8 mouse cellular contexts compared by ENCODE assay signal in the genomic region with DNA sequence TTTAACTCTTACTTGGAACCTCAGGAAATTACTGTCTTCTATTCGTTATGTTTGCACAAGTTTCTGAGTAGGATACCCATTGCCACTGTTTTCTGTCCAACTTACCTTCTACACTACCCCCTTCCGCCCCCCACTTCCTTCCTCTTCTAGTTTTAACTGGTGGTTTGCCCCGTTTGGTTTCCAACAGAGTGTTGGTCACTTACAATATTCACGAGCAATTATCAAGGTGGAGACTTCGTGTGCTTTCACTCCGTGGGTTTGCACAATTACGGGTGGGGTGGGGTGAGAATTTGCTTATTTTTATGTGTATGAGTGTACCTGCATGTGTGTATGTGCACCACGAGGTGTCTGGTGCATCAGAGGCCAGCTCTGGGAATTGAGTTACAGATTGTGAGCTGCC. TPM values are rescaled to one million over a fixed set of nuclear protein-coding genes. Genes with fewer than 3 reads are reported as not detected.
A peak's percentile ranks its signal among the peaks of the same experiment; 100 is the strongest.
DNase-seq lines count a peak whose midpoint lies in the region; ATAC-seq and TF ChIP-seq lines count a peak whose summit lies in the region.

No protein-coding gene starts in this region.

- in situ Hi-C loops in CH12.LX (cut with MboI; ENCODE audit: low pct_ligation_motif_present, low pct_unique_long_range_greater_than_20kb, low sequenced_read_pairs) = no loop called here

- no peak for ATAC-seq in heart, embryonic 15.5 days (replicated peaks; ENCODE audit: insufficient number of reproducible peaks, insufficient read depth, low FRiP score, low read depth)
- no peak for ATAC-seq in liver, embryonic 11.5 days (replicated peaks; ENCODE audit: low FRiP score)
- ATAC-seq in stomach, embryonic 16.5 days (ENCODE audit: insufficient read depth, low FRiP score) = no peak

- 8% methylated on average over 8 of the region's 8 CpGs for WGBS in heart, embryonic 15.5 days
- WGBS in forebrain, embryonic 10.5 days = 25% methylated on average over 8 of the region's 8 CpGs
- 10% methylated on average over 8 of the region's 8 CpGs for WGBS in liver, embryonic 11.5 days
- WGBS in stomach, embryonic 16.5 days = 9% methylated on average over 8 of the region's 8 CpGs

- peaks cover 62% of the 10 kb centered on the region for H3K4me1 ChIP-seq in heart, embryonic 15.5 days (replicated peaks)
- H3K4me1 ChIP-seq in CH12.LX (ENCODE audit: control insufficient read depth in 1 of 2, insufficient read depth in 2 of 2) = peaks cover 9 to 68% of the 10 kb centered on the region in 2 experiments
- H3K4me1 ChIP-seq in forebrain, embryonic 10.5 days = peaks cover 28% of the 10 kb centered on the region
- H3K4me1 ChIP-seq in liver, embryonic 11.5 days (replicated peaks; ENCODE audit: control insufficient read depth, insufficient read depth, low read length) = peaks cover 34% of the 10 kb centered on the region
- peaks cover 7% of the 10 kb centered on the region for H3K4me1 ChIP-seq in stomach, embryonic 16.5 days (ENCODE audit: control insufficient read depth, insufficient read depth, low read length)

- TF ChIP-seq POLR2A in CH12.LX (IDR thresholded peaks at IDR 0.05; ENCODE audit: low read depth, low read length) = peak; percentile 41

- H3K27me3 ChIP-seq in heart, embryonic 15.5 days = no peaks in the 10 kb centered on the region
- H3K27me3 ChIP-seq in CH12.LX (replicated peaks) = no peaks in the 10 kb centered on the region
- no peaks in the 10 kb centered on the region for H3K27me3 ChIP-seq in forebrain, embryonic 10.5 days (ENCODE audit: poor library complexity, severe bottlenecking)
- H3K27me3 ChIP-seq in liver, embryonic 11.5 days (replicated peaks; ENCODE audit: control insufficient read depth, insufficient read depth, low read length) = no peaks in the 10 kb centered on the region
- no peaks in the 10 kb centered on the region for H3K27me3 ChIP-seq in stomach, embryonic 16.5 days (ENCODE audit: control insufficient read depth, insufficient read depth, low read length)

- TF ChIP-seq RAD21 in CH12.LX (IDR thresholded peaks at IDR 0.05; ENCODE audit: low read depth, low read length) = no peak

- no peak; a peak in 1 of 4 replicates for TF ChIP-seq CTCF in CH12.LX (conservative IDR thresholded peaks at IDR 0.05 in 1 of 2, IDR thresholded peaks at IDR 0.05 in 1 of 2; ENCODE audit: low read depth in 2 of 2, low read length in 2 of 2)

- peaks cover 9% of the 10 kb centered on the region; the same call in 1 of the 2 replicates for H3K36me3 ChIP-seq in heart, embryonic 15.5 days
- H3K36me3 ChIP-seq in CH12.LX (replicated peaks in 1 of 2; ENCODE audit: control insufficient read depth in 1 of 2, insufficient read depth in 1 of 2, low read length in 1 of 2) = peaks cover 25 to 61% of the 10 kb centered on the region in 2 experiments
- H3K36me3 ChIP-seq in forebrain, embryonic 10.5 days (replicated peaks) = peaks cover 55% of the 10 kb centered on the region
- peaks cover 15% of the 10 kb centered on the region for H3K36me3 ChIP-seq in liver, embryonic 11.5 days (ENCODE audit: control insufficient read depth, insufficient read depth, low read length)
- H3K36me3 ChIP-seq in stomach, embryonic 16.5 days (ENCODE audit: control insufficient read depth, insufficient read depth, low read length) = peaks cover 8% of the 10 kb centered on the region

- peak overlapping the region; percentile 89 for H3K27ac ChIP-seq in heart, embryonic 15.5 days
- peak overlapping the region; percentile 28; the same call in 1 of the 2 replicates for H3K27ac ChIP-seq in CH12.LX (ENCODE audit: insufficient read depth, low read depth)
- H3K27ac ChIP-seq in forebrain, embryonic 10.5 days = peak overlapping the region; percentile 97
- H3K27ac ChIP-seq in liver, embryonic 11.5 days (ENCODE audit: low read depth, low read length) = peak overlapping the region; percentile 86; the same call in 1 of the 2 replicates
- peak overlapping the region; percentile 93; the same call in 1 of the 2 replicates for H3K27ac ChIP-seq in stomach, embryonic 16.5 days (ENCODE audit: low read length)

- no peak for DNase-seq in heart, adult 8-10 months (ENCODE audit: low spot score)
- peak; percentile 54 for DNase-seq in CH12.LX (ENCODE audit: extremely low read depth)
- no peak for DNase-seq in forebrain, embryonic 10.5 days (ENCODE audit: extremely low spot score, low spot score)
- no peak for DNase-seq in liver, embryonic 11.5 days (ENCODE audit: low spot score)
- no peak for DNase-seq in adrenal gland, adult 18-20 months (ENCODE audit: low spot score in 2 of 2)
- DNase-seq in urinary bladder, adult 18-20 months (ENCODE audit: low spot score in 2 of 2) = no peak

- H3K9me3 ChIP-seq in heart, embryonic 15.5 days (replicated peaks) = no peaks in the 10 kb centered on the region
- H3K9me3 ChIP-seq in CH12.LX (replicated peaks; ENCODE audit: low read length) = no peaks in the 10 kb centered on the region
- H3K9me3 ChIP-seq in forebrain, embryonic 10.5 days = no peaks in the 10 kb centered on the region
- H3K9me3 ChIP-seq in liver, embryonic 11.5 days (ENCODE audit: control insufficient read depth, low read length) = no peaks in the 10 kb centered on the region
- no peaks in the 10 kb centered on the region for H3K9me3 ChIP-seq in stomach, embryonic 16.5 days (replicated peaks; ENCODE audit: control insufficient read depth, low read length)

- dilution Hi-C loops in CH12.LX (cut with MboI; ENCODE audit: extremely low pct_ligation_motif_present, extremely low pct_unique_long_range_greater_than_20kb, low sequenced_read_pairs) = no loop called here

- H3K4me3 ChIP-seq in heart, embryonic 15.5 days = peak overlapping the region; percentile 72
- H3K4me3 ChIP-seq in CH12.LX (replicated peaks in 1 of 3; ENCODE audit: low read depth in 2 of 3, low read length in 2 of 3, poor library complexity in 1 of 3) = peak overlapping the region; percentile 95 to 100 (median 95)
- peak overlapping the region; percentile 81 for H3K4me3 ChIP-seq in forebrain, embryonic 10.5 days
- peak overlapping the region; percentile 69 for H3K4me3 ChIP-seq in liver, embryonic 11.5 days (ENCODE audit: low read depth, low read length)
- H3K4me3 ChIP-seq in stomach, embryonic 16.5 days (replicated peaks; ENCODE audit: low read length) = peak overlapping the region; percentile 93

- peak overlapping the region; percentile 75 for H3K4me2 ChIP-seq in heart, embryonic 15.5 days
- peak overlapping the region; percentile 85 for H3K4me2 ChIP-seq in CH12.LX (ENCODE audit: insufficient read depth, low read depth, poor library complexity, severe bottlenecking)
- H3K4me2 ChIP-seq in liver, embryonic 11.5 days = peak overlapping the region; percentile 87
- H3K4me2 ChIP-seq in stomach, embryonic 16.5 days (ENCODE audit: low read depth, low read length) = peak overlapping the region; percentile 85

- H3K79me2 ChIP-seq in CH12.LX (replicated peaks; ENCODE audit: control insufficient read depth, extremely low read depth, insufficient read depth, poor library complexity, severe bottlenecking) = peaks cover 72% of the 10 kb centered on the region

- no peak for TF ChIP-seq EP300 in CH12.LX (IDR thresholded peaks at IDR 0.05; ENCODE audit: low read length)

- peak overlapping the region; percentile 92 for H3K9ac ChIP-seq in heart, embryonic 15.5 days
- H3K9ac ChIP-seq in CH12.LX (ENCODE audit: insufficient read depth, low read depth) = peak overlapping the region; percentile 95
- H3K9ac ChIP-seq in liver, embryonic 11.5 days (ENCODE audit: low read depth, low read length) = peak overlapping the region; percentile 89
- H3K9ac ChIP-seq in stomach, embryonic 16.5 days (ENCODE audit: low read length) = peak overlapping the region; percentile 98

RNA-seq across cellular contexts. Expression of a gene that starts 0.8 kb away (rescaled TPM):
- 46.3 and 51.6 TPM in 2 replicates for polyA plus RNA-seq in heart, embryonic 15.5 days (2015; fragmentation: Nextera tagmentation; extraction: Ambion mirVana)
- 10 to 100 TPM; 47.3 to 56.0 (median 50.9) TPM for total RNA-seq in heart, adult 8-10 months (2022)
- total RNA-seq in CH12.LX (2012; rRNA removed) (47.6 and 61.6 TPM in 2 replicates), CH12.LX (2014; rRNA removed) (45.1 and 51.4 TPM in 2 replicates)
- 75.7 and 76.8 TPM in 2 replicates for polyA plus RNA-seq in CH12.LX (2012; ENCODE audit: insufficient read length, low read depth)
- 81.0 and 83.7 TPM in 2 replicates for polyA plus RNA-seq in forebrain, embryonic 10.5 days (2016; fragmentation: Nextera tagmentation; extraction: Ambion mirVana)
- polyA plus RNA-seq in liver, embryonic 11.5 days (2014; fragmentation: Nextera tagmentation; extraction: Ambion mirVana) = 65.7 and 71.5 TPM in 2 replicates
- polyA plus RNA-seq in stomach, embryonic 16.5 days (2015; fragmentation: Nextera tagmentation; extraction: Ambion mirVana) = 42.1 TPM in 2 replicates
- total RNA-seq in adrenal gland, adult 18-20 months (2021) = 10 to 100 TPM; 22.8 to 28.4 TPM

RNA-seq across cellular contexts. Expression of a gene that starts 0.9 kb away (rescaled TPM):
- 101 and 103 TPM in 2 replicates for polyA plus RNA-seq in heart, embryonic 15.5 days (2015; fragmentation: Nextera tagmentation; extraction: Ambion mirVana)
- total RNA-seq in heart, adult 8-10 months (2022) = 100 to 1,000 TPM; 184 to 202 (median 188) TPM
- total RNA-seq in CH12.LX (2012; rRNA removed) = 73.6 and 89.1 TPM in 2 replicates
- total RNA-seq in CH12.LX (2014; rRNA removed) = 52.5 and 62.3 TPM in 2 replicates
- 77.3 and 91.5 TPM in 2 replicates for polyA plus RNA-seq in CH12.LX (2012; ENCODE audit: insufficient read length, low read depth)
- 156 and 157 TPM in 2 replicates for polyA plus RNA-seq in forebrain, embryonic 10.5 days (2016; fragmentation: Nextera tagmentation; extraction: Ambion mirVana)
- 107 and 109 TPM in 2 replicates for polyA plus RNA-seq in liver, embryonic 11.5 days (2014; fragmentation: Nextera tagmentation; extraction: Ambion mirVana)
- polyA plus RNA-seq in stomach, embryonic 16.5 days (2015; fragmentation: Nextera tagmentation; extraction: Ambion mirVana) = 86.4 and 90.1 TPM in 2 replicates
- 100 to 1,000 TPM in 1 of 2 experiments, 10 to 100 TPM in 1; 94.9 to 110 TPM for total RNA-seq in adrenal gland, adult 18-20 months (2021)

RNA-seq across cellular contexts. Expression of a gene that starts 33.8 kb away (rescaled TPM):
- polyA plus RNA-seq in heart, embryonic 15.5 days (2015; fragmentation: Nextera tagmentation; extraction: Ambion mirVana) = 6.5 and 7.6 TPM in 2 replicates
- 10 to 100 TPM; 18.5 to 22.5 (median 19.7) TPM for total RNA-seq in heart, adult 8-10 months (2022)
- 11.2 and 13.6 TPM in 2 replicates for total RNA-seq in CH12.LX (2012; rRNA removed)
- total RNA-seq in CH12.LX (2014; rRNA removed) = 9.4 and 10.7 TPM in 2 replicates
- 5.9 and 6.4 TPM in 2 replicates for polyA plus RNA-seq in CH12.LX (2012; ENCODE audit: insufficient read length, low read depth)
- 8.3 and 8.5 TPM in 2 replicates for polyA plus RNA-seq in forebrain, embryonic 10.5 days (2016; fragmentation: Nextera tagmentation; extraction: Ambion mirVana)
- 9.1 and 9.7 TPM in 2 replicates for polyA plus RNA-seq in liver, embryonic 11.5 days (2014; fragmentation: Nextera tagmentation; extraction: Ambion mirVana)
- polyA plus RNA-seq in stomach, embryonic 16.5 days (2015; fragmentation: Nextera tagmentation; extraction: Ambion mirVana) = 5.6 and 6.0 TPM in 2 replicates
- total RNA-seq in adrenal gland, adult 18-20 months (2021) = 10 to 100 TPM; 23.1 to 25.2 TPM

RNA-seq across cellular contexts. Expression of a gene that starts 34.0 kb away (rescaled TPM):
- polyA plus RNA-seq in heart, embryonic 15.5 days (2015; fragmentation: Nextera tagmentation; extraction: Ambion mirVana) = 7.2 and 9.6 TPM in 2 replicates
- total RNA-seq in heart, adult 8-10 months (2022) = 10 to 100 TPM; 11.0 to 13.7 (median 12.3) TPM
- total RNA-seq in CH12.LX (2012; rRNA removed) = 16.0 and 18.2 TPM in 2 replicates
- total RNA-seq in CH12.LX (2014; rRNA removed) = 19.2 and 23.0 TPM in 2 replicates
- 23.4 and 26.5 TPM in 2 replicates for polyA plus RNA-seq in CH12.LX (2012; ENCODE audit: insufficient read length, low read depth)
- polyA plus RNA-seq in forebrain, embryonic 10.5 days (2016; fragmentation: Nextera tagmentation; extraction: Ambion mirVana) = 8.8 and 10.0 TPM in 2 replicates
- 11.5 and 13.2 TPM in 2 replicates for polyA plus RNA-seq in liver, embryonic 11.5 days (2014; fragmentation: Nextera tagmentation; extraction: Ambion mirVana)
- polyA plus RNA-seq in stomach, embryonic 16.5 days (2015; fragmentation: Nextera tagmentation; extraction: Ambion mirVana) = 7.3 and 8.3 TPM in 2 replicates
- total RNA-seq in adrenal gland, adult 18-20 months (2021) = 10 to 100 TPM; 18.9 to 19.3 TPM

Comparison
In these comparisons a context has a peak if more than half of its experiments do, and no peak if none do; other contexts are left out.
1. H3K27ac ChIP-seq: peak in every context shown above with its lines; median percentile 97 in forebrain, embryonic 10.5 days; 93 in stomach, embryonic 16.5 days; 89 in heart, embryonic 15.5 days; 86 in liver, embryonic 11.5 days; 28 in CH12.LX.